Mouse (Mus musculus): ENCODE results near the gene Eng. TPM values are rescaled to one million over a fixed set of nuclear protein-coding genes. Genes with fewer than 3 reads are reported as not detected.

Eng gene
- total RNA-seq, 2 experiments from 2014 or later: 1.4 to 15.5 TPM

DNA sequence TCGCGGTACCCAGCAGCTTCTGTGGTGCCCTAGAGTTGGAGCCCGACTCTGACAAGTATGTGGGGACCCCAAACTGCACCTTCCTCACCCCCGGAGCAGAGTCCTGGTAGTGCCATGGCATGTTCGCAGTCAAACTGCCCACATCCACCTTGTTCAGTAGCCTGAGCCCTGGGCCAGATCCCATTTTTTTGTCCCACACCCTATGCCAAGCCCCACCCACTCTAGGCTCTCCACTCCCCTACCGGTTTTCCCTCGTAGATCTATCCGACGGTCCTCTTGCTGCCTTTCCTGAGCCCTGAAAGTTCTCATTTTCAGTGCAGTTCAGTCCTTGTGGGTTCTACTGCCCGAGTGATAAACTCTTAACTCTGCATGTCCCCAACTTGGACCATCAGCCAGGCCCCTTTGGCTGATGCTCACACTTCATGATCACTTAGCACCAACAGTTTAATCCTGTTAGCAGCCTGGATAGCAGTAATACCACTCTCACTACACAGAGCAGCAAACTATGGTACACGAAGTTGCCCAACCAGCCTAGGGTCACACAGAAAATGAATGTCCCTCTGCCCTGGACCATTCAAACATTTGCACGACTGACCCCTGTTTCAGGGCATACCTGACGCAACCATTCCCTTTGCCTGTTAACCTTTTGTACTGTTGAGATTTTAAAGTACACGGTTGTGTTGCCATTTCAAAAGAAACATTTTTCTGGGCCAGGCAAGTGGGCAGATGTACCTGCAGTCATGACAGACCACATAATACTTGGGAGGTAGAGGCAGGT, 54.8 kb downstream of the Eng start:
- no peak for ATAC-seq (replicated peaks; ENCODE audit: low FRiP score, poor library complexity, severe bottlenecking)

- no peak for ATAC-seq (replicated peaks; ENCODE audit: low FRiP score, poor library complexity, severe bottlenecking)
Measured at GRCm38 (mm10) chr2:32703046-32703445, 56.7 kb downstream of the Eng start.

DNA sequence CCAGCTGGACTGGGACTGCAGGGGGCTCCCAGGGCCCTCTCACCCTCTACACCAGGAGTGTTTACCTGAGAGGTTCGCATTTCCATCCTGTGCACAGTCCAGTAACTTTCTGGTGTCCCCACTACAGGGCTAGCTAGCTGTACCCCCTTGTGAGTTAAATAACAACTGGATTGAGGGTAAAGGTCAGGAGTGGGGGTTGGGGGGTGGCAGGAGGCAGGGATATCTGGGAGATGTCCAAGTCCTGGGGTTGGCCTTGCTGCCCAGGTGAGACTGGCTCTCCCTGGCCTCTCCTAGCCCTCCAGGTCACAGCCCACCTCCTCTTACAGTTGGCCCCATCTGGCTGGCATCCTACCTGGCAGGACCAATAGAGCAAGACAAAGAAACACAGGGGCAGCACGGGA, 57.6 kb downstream of the Eng start, which contains the start of gene Fpgs:
Fpgs (minus strand) TSS at position 125 of the 401 bp plus-strand sequence.
- ATAC-seq (replicated peaks; ENCODE audit: low FRiP score, poor library complexity, severe bottlenecking): no peak

DNA sequence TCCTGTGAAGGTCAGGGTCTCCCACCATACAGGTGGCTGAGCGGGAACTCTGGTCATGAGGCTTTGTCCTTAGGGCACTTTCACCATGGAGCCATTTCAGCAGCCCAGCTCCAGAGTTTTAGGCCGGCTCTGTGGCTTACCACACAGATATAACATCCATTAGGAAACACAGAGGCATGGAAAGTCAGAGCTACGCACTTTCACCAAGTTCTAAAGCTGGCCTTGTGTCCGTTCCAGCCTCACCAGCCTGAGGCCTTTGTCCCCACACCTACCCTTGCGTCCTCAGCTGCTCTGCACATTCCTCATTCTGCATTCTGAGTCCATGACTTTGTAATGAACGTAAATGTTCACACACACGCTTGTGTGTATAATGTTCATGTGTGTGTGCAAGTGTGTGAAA, 58.6 kb downstream of the Eng start:
- no peak for ATAC-seq (replicated peaks; ENCODE audit: low FRiP score, poor library complexity, severe bottlenecking)

DNA sequence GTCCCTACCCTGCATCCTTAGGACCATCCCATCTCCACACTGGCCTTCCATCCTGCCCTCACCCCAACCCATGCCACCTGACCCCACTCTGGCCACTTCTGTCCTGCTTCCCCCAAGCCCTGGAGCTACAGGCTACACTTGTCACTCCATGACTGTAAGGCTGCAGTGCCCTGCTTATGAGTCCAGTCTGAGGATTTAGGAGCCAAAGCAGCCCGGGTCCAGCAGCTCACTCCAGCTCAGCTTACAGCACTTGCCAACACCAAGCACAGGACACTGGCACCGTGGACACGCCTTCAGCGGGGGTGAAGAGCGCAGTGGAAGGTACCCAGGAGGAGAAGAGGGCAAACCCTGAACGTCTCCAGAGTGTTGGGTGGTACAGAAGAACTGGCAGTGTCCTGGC, 60.6 kb downstream of the Eng start:
- no peak for ATAC-seq (replicated peaks; ENCODE audit: low FRiP score, poor library complexity, severe bottlenecking)

GRCm38 (mm10) chr2:32708643-32709042, 62.2 kb downstream of the Eng start:
- ATAC-seq (replicated peaks; ENCODE audit: low FRiP score, poor library complexity, severe bottlenecking): no peak

- ATAC-seq (replicated peaks; ENCODE audit: low FRiP score, poor library complexity, severe bottlenecking): no peak
Measured at GRCm38 (mm10) chr2:32709521-32710137, 63.2 kb downstream of the Eng start.

- no peak for ATAC-seq (replicated peaks; ENCODE audit: low FRiP score, poor library complexity, severe bottlenecking)
Measured at GRCm38 (mm10) chr2:32710425-32710824, 64.0 kb downstream of the Eng start.

DNA sequence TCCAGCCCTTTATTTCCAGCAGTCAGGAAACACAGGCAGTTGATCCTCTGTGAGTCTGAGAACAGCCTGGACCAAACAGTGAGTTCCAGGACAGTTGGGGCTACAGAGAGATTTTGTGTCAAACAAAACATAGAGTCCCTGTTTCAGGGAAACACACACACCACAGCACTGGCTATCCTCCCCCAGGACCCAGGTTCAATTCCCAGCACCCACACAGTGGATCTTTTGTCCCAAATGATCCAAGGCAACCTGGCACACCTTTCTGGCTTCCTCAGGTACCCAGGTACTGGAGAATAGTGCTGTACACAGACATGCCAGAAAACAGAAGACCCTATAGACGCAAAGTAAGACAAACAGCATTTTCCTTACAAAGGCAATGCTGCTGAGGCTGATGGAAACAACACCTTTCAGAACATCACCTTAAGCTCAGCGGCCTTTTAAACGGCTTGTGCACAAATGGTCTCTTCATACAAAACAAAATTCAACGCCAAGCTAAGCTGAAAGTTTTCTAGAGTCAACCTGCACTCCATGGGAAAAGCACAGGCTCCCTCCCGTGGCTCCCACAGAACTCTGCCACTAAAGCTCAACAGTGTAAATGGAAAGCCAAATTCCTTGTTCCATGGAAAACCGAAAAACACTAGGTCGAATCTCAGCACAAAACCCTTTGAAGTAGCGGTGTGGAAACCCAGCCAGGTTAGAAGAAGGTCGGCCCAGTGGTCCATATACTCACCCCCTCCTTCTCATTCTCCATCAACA, 65.1 kb downstream of the Eng start:
- ATAC-seq (replicated peaks; ENCODE audit: low FRiP score, poor library complexity, severe bottlenecking): no peak

- ATAC-seq (replicated peaks; ENCODE audit: low FRiP score, poor library complexity, severe bottlenecking): peak; percentile 40
Measured at GRCm38 (mm10) chr2:32712108-32712551, 65.7 kb downstream of the Eng start.

DNA sequence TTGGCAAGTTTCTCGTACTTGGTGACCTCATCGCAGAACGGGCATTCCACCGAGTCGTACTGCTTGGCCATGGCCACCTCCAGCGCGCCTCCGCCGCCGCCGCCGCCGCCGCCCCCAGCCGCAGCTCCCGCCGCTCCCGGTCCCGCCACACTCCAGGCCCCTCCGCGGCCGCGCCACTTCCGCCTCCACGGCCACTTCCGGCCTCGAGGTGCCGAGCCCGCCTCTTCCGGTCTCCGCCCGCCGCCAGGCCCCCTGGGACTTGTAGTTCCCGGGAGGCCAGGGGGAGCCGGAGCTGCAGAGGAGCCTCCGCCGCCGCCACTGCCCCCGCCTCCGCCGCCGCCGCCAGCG, 66.2 kb downstream of the Eng start:
- peak; percentile 83 for ATAC-seq (replicated peaks; ENCODE audit: low FRiP score, poor library complexity, severe bottlenecking)

GRCm38 (mm10) chr2:32712934-32713817, 66.8 kb downstream of the Eng start, which contains the start of gene Cdk9:
Cdk9 (minus strand) TSS chr2:32713076.
- peak; percentile 84 for ATAC-seq (replicated peaks; ENCODE audit: low FRiP score, poor library complexity, severe bottlenecking)

DNA sequence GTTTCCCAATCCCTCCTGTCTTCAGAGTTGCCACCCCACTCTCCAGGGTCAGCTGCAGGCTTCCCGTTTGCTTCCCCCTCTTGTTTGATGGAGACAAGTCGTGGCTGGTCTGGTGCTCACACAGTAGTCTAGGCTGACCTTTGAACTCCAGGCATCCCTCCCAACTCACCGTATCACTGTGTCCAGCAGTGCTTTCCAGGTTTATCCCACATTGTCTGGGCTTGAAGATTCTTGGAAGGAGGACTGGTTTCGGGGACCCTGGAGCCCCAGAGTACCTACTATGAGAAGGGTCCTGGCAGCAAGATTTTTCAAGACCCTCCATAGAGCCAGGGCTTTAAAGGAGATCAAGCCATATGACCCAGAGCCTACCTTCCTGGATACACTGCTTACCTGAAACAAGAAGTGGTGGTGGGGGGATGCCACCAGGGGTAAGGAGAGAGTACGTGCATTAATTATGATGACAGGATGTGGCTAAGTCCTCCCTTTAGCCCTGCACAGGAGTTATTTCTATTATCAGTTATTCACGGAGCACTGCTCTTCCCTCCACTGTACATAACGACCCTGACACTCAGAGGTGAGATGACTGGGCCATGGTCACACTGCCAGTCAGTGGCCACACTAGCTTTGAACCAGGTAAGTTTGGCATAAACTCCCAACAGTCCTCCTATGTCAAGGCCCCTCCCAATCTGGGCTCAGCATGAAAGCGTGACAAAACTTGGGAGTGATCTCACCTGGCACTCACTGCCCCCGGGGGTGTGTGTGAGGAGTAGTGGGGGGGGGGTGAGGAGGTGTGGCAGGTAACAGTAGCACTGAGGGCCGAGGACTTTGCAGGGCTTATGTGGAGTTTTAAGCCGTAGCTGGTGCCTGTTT, 68.0 kb downstream of the Eng start:
- ATAC-seq (replicated peaks; ENCODE audit: low FRiP score, poor library complexity, severe bottlenecking): no peak

DNA sequence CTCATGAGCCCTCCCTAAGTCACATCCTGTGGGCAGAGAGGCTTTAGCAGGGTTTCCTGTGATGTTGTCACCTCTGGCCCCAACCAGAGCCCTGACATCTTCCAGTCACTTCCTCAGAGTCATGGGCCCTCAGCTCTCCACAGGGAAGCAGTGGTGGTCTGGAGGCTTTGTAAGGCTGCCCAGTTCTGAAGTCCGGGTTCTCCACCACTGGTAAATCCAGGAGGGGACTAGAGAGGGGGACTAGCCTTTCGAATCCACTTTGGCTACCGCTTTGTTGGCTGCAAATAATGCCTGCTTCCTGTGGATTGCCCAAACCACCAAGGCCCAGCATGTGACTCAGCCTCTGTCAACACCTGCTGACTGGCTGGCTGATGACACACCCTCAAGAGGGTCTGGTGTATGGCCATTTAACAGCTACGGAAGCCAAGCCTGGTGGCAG, 68.6 kb downstream of the Eng start:
- no peak for ATAC-seq (replicated peaks; ENCODE audit: low FRiP score, poor library complexity, severe bottlenecking)

DNA sequence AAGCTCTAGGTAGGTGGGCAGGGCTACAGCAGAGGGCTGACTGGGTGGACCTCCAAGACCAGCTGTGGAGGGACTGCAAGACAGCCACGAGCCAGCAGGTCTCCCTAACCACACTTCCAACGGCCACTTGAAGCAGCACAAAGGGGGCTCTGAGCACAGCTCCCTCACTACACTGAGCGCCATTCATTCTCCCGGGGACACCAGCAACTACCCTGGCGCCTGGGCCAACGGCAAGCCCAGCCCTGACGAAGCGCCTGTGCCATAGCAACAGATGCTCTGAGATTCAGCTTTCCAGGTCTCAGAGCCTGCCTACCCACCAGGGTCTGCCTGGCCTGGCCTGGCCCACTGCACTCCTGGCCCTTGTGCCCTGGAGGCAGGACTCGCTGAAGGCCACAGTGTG, 72.4 kb downstream of the Eng start:
- no peak for ATAC-seq (replicated peaks; ENCODE audit: low FRiP score, poor library complexity, severe bottlenecking)

DNA sequence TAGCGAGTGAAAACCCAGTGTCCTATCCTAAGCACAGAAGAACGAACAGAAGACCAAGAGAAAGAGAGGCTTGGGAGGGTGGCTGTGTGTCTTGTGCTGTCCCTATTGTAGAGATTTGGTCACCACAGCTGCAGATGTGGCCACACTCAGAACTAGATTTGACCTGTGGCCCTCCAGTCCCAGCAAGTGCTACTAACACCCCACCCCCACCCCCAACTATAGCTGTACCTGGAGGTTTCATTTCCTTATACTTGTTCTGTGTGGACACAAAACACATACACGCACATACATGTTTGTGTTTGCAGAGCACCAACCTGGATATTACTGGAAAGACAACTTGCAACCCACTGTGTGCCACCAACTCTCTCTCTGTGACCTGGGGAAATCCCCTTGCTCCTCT, 73.7 kb downstream of the Eng start:
- ATAC-seq (replicated peaks; ENCODE audit: low FRiP score, poor library complexity, severe bottlenecking): no peak

- no peak for ATAC-seq (replicated peaks; ENCODE audit: low FRiP score, poor library complexity, severe bottlenecking)
Measured at GRCm38 (mm10) chr2:32720681-32721229, 74.4 kb downstream of the Eng start, which contains the start of gene Sh2d3c. Sh2d3c (plus strand) TSS chr2:32721055.

DNA sequence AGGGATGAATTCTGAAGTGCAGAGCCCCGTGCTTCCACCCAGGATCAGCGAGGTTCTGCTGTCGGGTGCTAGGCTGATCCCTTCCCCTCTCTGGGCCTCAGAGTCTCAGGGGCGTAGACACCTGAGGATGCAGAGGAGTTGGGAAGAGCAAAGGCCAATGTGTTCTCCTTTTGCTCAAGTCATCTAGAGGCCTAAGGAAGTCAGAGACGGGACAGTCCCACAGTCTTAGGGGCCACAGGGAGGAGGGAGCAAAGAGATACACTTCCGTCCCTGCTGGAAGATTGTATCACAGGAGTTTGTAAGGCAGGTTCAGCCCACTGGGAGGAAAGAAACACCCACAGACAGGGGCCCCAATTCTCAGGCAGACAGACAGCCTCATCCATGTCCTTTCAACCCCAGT, 75.7 kb downstream of the Eng start:
- ATAC-seq (replicated peaks; ENCODE audit: low FRiP score, poor library complexity, severe bottlenecking): no peak

Data from erythroid progenitor cell, adult 5-6 weeks (primary cell).